Comparison of ENCODE assay signal across 25 mouse cellular contexts in genomic region chr14:23386786-23387185, GRCm38 (mm10).
"Had no signal": no experiment of that assay in that cellular context is flagged by ENCODE, and none has a peak within 500 bp of the region (broad histone marks: within the 10 kb centered on the region; RNA-seq: fewer than 3 reads in every experiment).

No protein-coding gene starts in this region.

- ATAC-seq: forebrain, embryonic 13.5 days; forebrain, embryonic 15.5 days had no signal

- H3K4me3 ChIP-seq: embryonic facial prominence, embryonic 10.5 days; embryonic facial prominence, embryonic 12.5 days; embryonic facial prominence, embryonic 13.5 days; embryonic facial prominence, embryonic 15.5 days; erythroblast, embryonic 14.5 days; forebrain, embryonic 10.5 days; forebrain, embryonic 12.5 days; forebrain, embryonic 13.5 days; forebrain, embryonic 15.5 days; gastrocnemius, adult 2 months; heart, adult 2 months had no signal

- H3K4me2 ChIP-seq: embryonic facial prominence, embryonic 12.5 days; embryonic facial prominence, embryonic 15.5 days; forebrain, embryonic 12.5 days; forebrain, embryonic 15.5 days had no signal

- H3K27ac ChIP-seq: embryonic facial prominence, embryonic 10.5 days; embryonic facial prominence, embryonic 12.5 days; embryonic facial prominence, embryonic 15.5 days; gastrocnemius, adult 2 months; heart, adult 2 months had no signal

- H3K27me3 ChIP-seq: embryonic facial prominence, embryonic 12.5 days; embryonic facial prominence, embryonic 13.5 days; embryonic facial prominence, embryonic 15.5 days; forebrain, embryonic 15.5 days had no signal

- H3K36me3 ChIP-seq: embryonic facial prominence, embryonic 10.5 days; embryonic facial prominence, embryonic 12.5 days; embryonic facial prominence, embryonic 13.5 days; embryonic facial prominence, embryonic 15.5 days; forebrain, embryonic 10.5 days; forebrain, embryonic 12.5 days; forebrain, embryonic 15.5 days had no signal

- H3K9me3 ChIP-seq: embryonic facial prominence, embryonic 10.5 days; embryonic facial prominence, embryonic 12.5 days; embryonic facial prominence, embryonic 13.5 days; embryonic facial prominence, embryonic 15.5 days; forebrain, embryonic 10.5 days; forebrain, embryonic 12.5 days; forebrain, embryonic 13.5 days; forebrain, embryonic 15.5 days had no signal

- DNase-seq: cerebellum, adult 2 months; cerebellum, adult 8-10 months; cerebellum, adult 9-10 months; cerebellum, adult 9-11 months; cerebellum, postnatal 10 days; cerebellum, postnatal 14 days; cerebellum, postnatal 25 days; cerebellum, postnatal 36 days; embryo, embryonic 11 days; forebrain, postnatal 0 days; gastrocnemius, adult 2 months; gastrocnemius, postnatal 10 days; gastrocnemius, postnatal 25 days; gastrocnemius, postnatal 36 days; heart, adult 18-20 months; heart, adult 2 months had no signal

- H3K9ac ChIP-seq: embryonic facial prominence, embryonic 12.5 days; embryonic facial prominence, embryonic 13.5 days; embryonic facial prominence, embryonic 15.5 days; forebrain, embryonic 12.5 days; forebrain, embryonic 13.5 days; forebrain, embryonic 15.5 days; forebrain, postnatal 0 days had no signal
